Mouse (Mus musculus): ENCODE results near the gene Mcur1. TPM values are rescaled to one million over a fixed set of nuclear protein-coding genes. Genes with fewer than 3 reads are reported as not detected.
A peak's percentile ranks its signal among the peaks of the same experiment; 100 is the strongest.

The Mcur1 gene
- polyA plus RNA-seq, 1 experiment from 2014 or later = 6.2 TPM

DNA sequence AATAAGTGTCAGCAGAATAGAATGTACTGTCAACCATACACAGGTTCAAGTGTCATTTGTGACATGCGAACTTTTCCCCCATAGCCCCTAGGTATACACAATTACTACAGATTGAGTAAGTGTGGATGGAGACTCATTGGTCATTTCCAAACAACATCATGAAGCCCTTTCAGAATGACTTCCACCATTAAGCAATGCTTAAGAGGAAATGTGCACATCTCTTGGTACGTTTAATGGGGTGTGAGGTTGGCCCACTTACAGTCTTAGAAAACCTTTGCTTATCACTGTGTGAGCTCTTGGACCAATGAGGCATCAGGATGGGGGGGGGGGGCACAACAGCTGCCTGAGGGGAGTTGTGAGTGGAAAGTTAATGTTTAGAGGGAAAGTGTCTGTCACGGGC is 54.2 kb downstream of the Mcur1 start:
- H3K4me1 ChIP-seq (ENCODE audit: control insufficient read depth, insufficient read depth, low read depth, low read length) = peaks cover 12% of the 10 kb centered on the region
- no peak for ATAC-seq
- WGBS = 87% methylated on average over 3 of the region's 3 CpGs
- H3K27ac ChIP-seq (ENCODE audit: low read depth, low read length) = no peak overlapping the region
- H3K9ac ChIP-seq (ENCODE audit: low read depth, low read length) = no peak overlapping the region
- H3K9me3 ChIP-seq (ENCODE audit: control insufficient read depth, low read length) = no peaks in the 10 kb centered on the region
- H3K27me3 ChIP-seq (replicated peaks; ENCODE audit: control insufficient read depth, insufficient read depth, low read length) = no peaks in the 10 kb centered on the region
- no peak overlapping the region for H3K4me2 ChIP-seq (ENCODE audit: low read length)
- H3K36me3 ChIP-seq (ENCODE audit: control insufficient read depth, insufficient read depth, low read length) = no peaks in the 10 kb centered on the region
- no peak overlapping the region for H3K4me3 ChIP-seq (ENCODE audit: low read length)

DNA sequence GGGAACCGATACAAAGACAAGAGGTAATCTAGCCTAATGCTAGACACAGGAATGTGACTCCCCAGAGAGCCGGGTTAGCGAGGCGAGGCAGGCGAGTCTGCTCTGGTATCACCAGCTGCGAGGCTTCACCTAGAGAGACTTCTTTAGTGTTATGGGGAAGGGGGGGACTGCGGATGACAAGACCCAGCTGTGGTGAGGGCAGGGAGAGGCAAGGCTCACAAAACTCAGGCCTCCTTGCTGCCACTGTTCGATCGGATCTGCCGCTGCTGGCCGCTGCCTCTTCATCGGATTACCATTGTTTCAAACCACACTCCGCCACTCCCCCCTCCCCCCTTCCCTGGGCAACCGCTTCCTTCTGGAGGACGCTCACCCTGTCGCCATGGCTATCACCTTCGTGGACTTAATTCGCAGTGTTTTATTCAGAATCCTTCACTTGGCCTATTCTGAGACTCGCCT is 56.6 kb downstream of the Mcur1 start:
- no peaks in the 10 kb centered on the region for H3K27me3 ChIP-seq (replicated peaks; ENCODE audit: control insufficient read depth, insufficient read depth, low read length)
- peak overlapping the region; percentile 49 for H3K9ac ChIP-seq (ENCODE audit: low read depth, low read length)
- H3K4me2 ChIP-seq (ENCODE audit: low read length) = peak overlapping the region; percentile 57
- peak overlapping the region; percentile 78 for H3K27ac ChIP-seq (ENCODE audit: low read depth, low read length)
- H3K4me1 ChIP-seq (ENCODE audit: control insufficient read depth, insufficient read depth, low read depth, low read length) = peaks cover 12% of the 10 kb centered on the region
- under 1% methylated on average over 19 of the region's 19 CpGs for WGBS
- H3K9me3 ChIP-seq (ENCODE audit: control insufficient read depth, low read length) = no peaks in the 10 kb centered on the region
- peak; percentile 43; the same call in 1 of the 2 replicates for ATAC-seq
- H3K36me3 ChIP-seq (ENCODE audit: control insufficient read depth, insufficient read depth, low read length) = no peaks in the 10 kb centered on the region
- peak overlapping the region; percentile 31 for H3K4me3 ChIP-seq (ENCODE audit: low read length)

- H3K36me3 ChIP-seq (ENCODE audit: control insufficient read depth, insufficient read depth, low read length) = no peaks in the 10 kb centered on the region
- H3K27me3 ChIP-seq (replicated peaks; ENCODE audit: control insufficient read depth, insufficient read depth, low read length) = no peaks in the 10 kb centered on the region
- H3K27ac ChIP-seq (ENCODE audit: low read depth, low read length) = no peak overlapping the region
- no peak overlapping the region for H3K4me2 ChIP-seq (ENCODE audit: low read length)
- H3K9ac ChIP-seq (ENCODE audit: low read depth, low read length) = no peak overlapping the region
- ATAC-seq = no peak
- 76% methylated on average over 5 of the region's 5 CpGs for WGBS
- H3K4me3 ChIP-seq (ENCODE audit: low read length) = no peak overlapping the region
- peaks cover 12% of the 10 kb centered on the region for H3K4me1 ChIP-seq (ENCODE audit: control insufficient read depth, insufficient read depth, low read depth, low read length)
- H3K9me3 ChIP-seq (ENCODE audit: control insufficient read depth, low read length) = no peaks in the 10 kb centered on the region
Observed at GRCm38 (mm10) chr13:43501601-43502000, 58.4 kb downstream of the Mcur1 start.

GRCm38 (mm10) chr13:43500483-43500850 is 59.5 kb downstream of the Mcur1 start:
- H3K9me3 ChIP-seq (ENCODE audit: control insufficient read depth, low read length) = no peaks in the 10 kb centered on the region
- 93% methylated on average over 4 of the region's 4 CpGs for WGBS
- peaks cover 12% of the 10 kb centered on the region for H3K4me1 ChIP-seq (ENCODE audit: control insufficient read depth, insufficient read depth, low read depth, low read length)
- no peak overlapping the region for H3K9ac ChIP-seq (ENCODE audit: low read depth, low read length)
- H3K4me2 ChIP-seq (ENCODE audit: low read length) = no peak overlapping the region
- no peak overlapping the region for H3K27ac ChIP-seq (ENCODE audit: low read depth, low read length)
- no peak overlapping the region for H3K4me3 ChIP-seq (ENCODE audit: low read length)
- no peak for ATAC-seq
- no peaks in the 10 kb centered on the region for H3K27me3 ChIP-seq (replicated peaks; ENCODE audit: control insufficient read depth, insufficient read depth, low read length)
- H3K36me3 ChIP-seq (ENCODE audit: control insufficient read depth, insufficient read depth, low read length) = no peaks in the 10 kb centered on the region

DNA sequence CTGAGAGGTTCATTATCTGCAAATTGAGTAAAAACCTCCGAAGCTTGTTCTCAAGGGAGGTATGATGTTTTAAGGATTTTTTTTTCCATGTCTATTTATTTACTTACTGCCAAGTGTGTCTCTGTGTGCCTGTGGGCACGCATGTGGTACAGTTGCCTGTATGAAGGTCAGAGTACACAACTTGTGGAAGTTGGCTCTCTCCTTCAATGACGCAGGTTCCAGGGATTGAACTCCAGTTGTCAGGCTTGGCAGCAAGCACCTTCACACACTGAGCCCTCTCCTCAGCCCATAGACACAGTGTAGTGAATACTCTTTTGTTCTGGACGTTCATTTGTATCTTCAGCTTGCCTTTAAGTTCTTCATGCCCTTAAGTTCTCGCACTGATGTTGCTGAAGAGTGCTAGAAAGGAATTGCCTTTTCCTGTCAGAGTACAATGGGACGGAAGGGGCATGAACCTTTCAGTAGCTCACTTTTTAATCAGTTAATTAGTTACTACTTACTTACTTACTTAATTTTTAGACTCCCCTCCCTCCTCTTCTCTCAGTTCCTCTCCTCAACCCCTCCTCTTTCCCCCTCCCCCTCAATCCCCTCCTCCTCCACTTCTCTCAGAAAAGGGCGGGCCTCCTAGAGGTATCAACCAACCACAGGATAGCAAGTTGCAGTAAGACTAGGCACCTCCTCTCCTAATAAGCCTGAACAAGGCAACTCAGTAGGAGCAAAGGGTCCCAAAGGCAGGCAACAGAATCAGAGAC is 60.1 kb downstream of the Mcur1 start:
- Histone ChIP-seq H3K4me2 (ENCODE audit: low read length) (no peak overlapping the region), H3K4me3 (ENCODE audit: low read length) (no peak overlapping the region), H3K4me1 (ENCODE audit: control insufficient read depth, insufficient read depth, low read depth, low read length) (peaks cover 12% of the 10 kb centered on the region), H3K36me3 (ENCODE audit: control insufficient read depth, insufficient read depth, low read length) (no peaks in the 10 kb centered on the region), H3K9ac (ENCODE audit: low read depth, low read length) (no peak overlapping the region), H3K9me3 (ENCODE audit: control insufficient read depth, low read length) (no peaks in the 10 kb centered on the region), H3K27me3 (replicated peaks; ENCODE audit: control insufficient read depth, insufficient read depth, low read length) (no peaks in the 10 kb centered on the region), H3K27ac (ENCODE audit: low read depth, low read length) (no peak overlapping the region)
- WGBS = 66% methylated on average over 7 of the region's 7 CpGs
- no peak for ATAC-seq

DNA sequence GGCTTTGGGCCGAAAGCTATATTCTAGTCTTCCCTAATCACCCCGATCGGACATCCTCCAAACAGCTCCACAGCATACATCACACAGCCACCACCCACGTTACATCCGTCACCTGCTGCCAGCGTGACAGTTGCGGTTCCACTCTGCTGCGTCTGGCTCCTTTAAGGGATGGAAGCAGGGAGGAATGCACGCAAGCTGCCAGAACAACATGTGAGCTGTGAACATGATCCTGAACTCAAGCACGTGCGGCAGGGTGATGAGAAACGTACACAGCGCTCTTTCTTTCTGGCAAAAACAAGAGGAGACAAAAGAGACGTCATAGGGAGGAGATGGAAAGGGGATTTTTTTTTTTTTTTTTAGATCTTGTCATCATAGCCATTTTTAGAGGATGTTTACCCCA is 61.1 kb downstream of the Mcur1 start:
- Histone ChIP-seq H3K4me3 (ENCODE audit: low read length) (no peak overlapping the region), H3K9me3 (ENCODE audit: control insufficient read depth, low read length) (no peaks in the 10 kb centered on the region), H3K27me3 (replicated peaks; ENCODE audit: control insufficient read depth, insufficient read depth, low read length) (no peaks in the 10 kb centered on the region), H3K4me1 (ENCODE audit: control insufficient read depth, insufficient read depth, low read depth, low read length) (peaks cover 10% of the 10 kb centered on the region), H3K36me3 (ENCODE audit: control insufficient read depth, insufficient read depth, low read length) (no peaks in the 10 kb centered on the region), H3K27ac (ENCODE audit: low read depth, low read length) (no peak overlapping the region), H3K9ac (ENCODE audit: low read depth, low read length) (no peak overlapping the region), H3K4me2 (ENCODE audit: low read length) (no peak overlapping the region)
- 56% methylated on average over 14 of the region's 14 CpGs for WGBS
- ATAC-seq = peak; percentile 54; the same call in 1 of the 2 replicates

GRCm38 (mm10) chr13:43497769-43498168 is 62.2 kb downstream of the Mcur1 start:
- no peaks in the 10 kb centered on the region for H3K9me3 ChIP-seq (ENCODE audit: control insufficient read depth, low read length)
- WGBS = 94% methylated on average over 3 of the region's 3 CpGs
- no peak for ATAC-seq
- H3K4me2 ChIP-seq (ENCODE audit: low read length) = no peak overlapping the region
- no peaks in the 10 kb centered on the region for H3K27me3 ChIP-seq (replicated peaks; ENCODE audit: control insufficient read depth, insufficient read depth, low read length)
- H3K4me3 ChIP-seq (ENCODE audit: low read length) = no peak overlapping the region
- H3K9ac ChIP-seq (ENCODE audit: low read depth, low read length) = no peak overlapping the region
- peaks cover 4% of the 10 kb centered on the region for H3K4me1 ChIP-seq (ENCODE audit: control insufficient read depth, insufficient read depth, low read depth, low read length)
- no peaks in the 10 kb centered on the region for H3K36me3 ChIP-seq (ENCODE audit: control insufficient read depth, insufficient read depth, low read length)
- H3K27ac ChIP-seq (ENCODE audit: low read depth, low read length) = no peak overlapping the region

DNA sequence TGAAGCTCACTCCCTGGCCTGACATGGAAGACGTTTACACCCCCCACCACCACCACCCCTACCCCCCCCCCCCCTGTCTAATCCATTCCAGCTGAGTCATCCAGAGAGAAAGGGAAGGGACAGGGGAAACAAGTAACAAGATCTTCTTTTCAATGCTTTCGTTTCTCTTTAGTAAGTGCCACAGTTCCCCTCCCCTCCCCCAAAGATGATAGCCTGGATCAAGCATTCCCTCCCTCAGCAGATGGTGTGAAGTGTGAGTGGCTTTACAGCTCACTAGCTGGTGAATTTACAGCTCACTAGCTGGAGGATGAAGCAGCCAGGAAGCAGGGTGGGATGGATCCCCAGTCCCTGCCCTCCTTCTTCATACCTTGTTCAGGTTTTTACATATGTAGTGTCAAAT is 63.3 kb downstream of the Mcur1 start:
- peaks cover 4% of the 10 kb centered on the region for H3K4me1 ChIP-seq (ENCODE audit: control insufficient read depth, insufficient read depth, low read depth, low read length)
- WGBS = 6% methylated on average over 2 of the region's 2 CpGs
- H3K4me2 ChIP-seq (ENCODE audit: low read length) = no peak overlapping the region
- no peaks in the 10 kb centered on the region for H3K9me3 ChIP-seq (ENCODE audit: control insufficient read depth, low read length)
- ATAC-seq = no peak
- no peak overlapping the region for H3K4me3 ChIP-seq (ENCODE audit: low read length)
- H3K27ac ChIP-seq (ENCODE audit: low read depth, low read length) = no peak overlapping the region
- no peaks in the 10 kb centered on the region for H3K36me3 ChIP-seq (ENCODE audit: control insufficient read depth, insufficient read depth, low read length)
- H3K9ac ChIP-seq (ENCODE audit: low read depth, low read length) = no peak overlapping the region
- H3K27me3 ChIP-seq (replicated peaks; ENCODE audit: control insufficient read depth, insufficient read depth, low read length) = no peaks in the 10 kb centered on the region

DNA sequence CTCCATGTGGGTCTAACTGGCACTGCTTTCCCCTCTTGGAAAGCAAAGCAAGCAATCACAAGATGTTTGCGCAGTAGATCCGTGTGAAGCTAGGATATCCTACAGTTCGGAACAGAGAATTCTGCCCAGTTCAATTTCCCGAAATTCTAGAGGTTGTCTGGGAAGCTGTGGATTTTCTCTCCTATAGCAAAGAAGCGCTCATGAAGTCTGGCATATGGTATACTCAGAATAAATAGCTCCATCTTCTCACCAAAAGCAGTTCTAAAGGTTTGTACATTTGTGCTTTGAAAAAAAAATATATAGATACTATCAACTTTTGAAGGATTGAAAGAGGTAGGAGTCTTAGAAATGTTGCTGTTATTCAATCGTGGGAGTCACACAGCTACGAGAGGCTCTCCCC is 64.3 kb downstream of the Mcur1 start:
- Histone ChIP-seq H3K4me3 (ENCODE audit: low read length) (no peak overlapping the region), H3K27me3 (replicated peaks; ENCODE audit: control insufficient read depth, insufficient read depth, low read length) (no peaks in the 10 kb centered on the region), H3K4me1 (ENCODE audit: control insufficient read depth, insufficient read depth, low read depth, low read length) (peaks cover 4% of the 10 kb centered on the region), H3K36me3 (ENCODE audit: control insufficient read depth, insufficient read depth, low read length) (no peaks in the 10 kb centered on the region), H3K27ac (ENCODE audit: low read depth, low read length) (no peak overlapping the region), H3K4me2 (ENCODE audit: low read length) (no peak overlapping the region), H3K9me3 (ENCODE audit: control insufficient read depth, low read length) (no peaks in the 10 kb centered on the region), H3K9ac (ENCODE audit: low read depth, low read length) (no peak overlapping the region)
- ATAC-seq = no peak
- 94% methylated on average over 7 of the region's 7 CpGs for WGBS
